Mouse (Mus musculus) lung, adult 10 weeks (tissue): Measurements from ENCODE around the gene Srsf6. TPM values are rescaled to one million over a fixed set of nuclear protein-coding genes. Genes with fewer than 3 reads are reported as not detected.

Experiments
- polyA plus RNA-seq: library from polyadenylated mRNA; stranded (reverse); fragments of 350-450 nt; fragmentation: Illumina TruSeq; extraction: RNeasy Lipid Tissue Mini Kit (QIAGEN cat#74804); gene quantifications from one replicate; pipeline ENCODE4 v1.2.3, GENCODE M21; 2014; ENCODE audit warnings: low read depth, low replicate concordance; ENCODE audit not compliant: insufficient read depth

Srsf6 gene
- 82.7 TPM for polyA plus RNA-seq

GRCm38 (mm10) chr2:162931123-162931673, at the start of gene Srsf6:
Srsf6 (plus strand) TSS chr2:162931528.

GRCm38 (mm10) chr2:162943148-162943846, 12.0 kb downstream of the Srsf6 start, which contains the start of gene L3mbtl1:
L3mbtl1 (plus strand) TSS chr2:162943472.

Other genes starting within 250 kb of the Srsf6 start
- not detected for gene L3mbtl1, start 11.9 kb downstream of the Srsf6 start, polyA plus RNA-seq
- gene Sgk2, start 55.8 kb downstream of the Srsf6 start, polyA plus RNA-seq: not detected
- gene Ift52, start 85.8 kb downstream of the Srsf6 start, polyA plus RNA-seq: 23.6 TPM
- gene Mybl2, start 123.2 kb downstream of the Srsf6 start, polyA plus RNA-seq: 0.77 TPM
- 0.74 TPM for gene Gtsf1l, start 156.3 kb downstream of the Srsf6 start, polyA plus RNA-seq